Mouse (Mus musculus): ENCODE measurements at regions not wholly inside any gene's neighbourhood (a gene's known extent, or its start where the extent isn't known, plus 50 kb on each side); places are given as distances from the start of the nearest gene placed in this dataset.
A peak's percentile ranks its signal among the peaks of the same experiment; 100 is the strongest.

DNA sequence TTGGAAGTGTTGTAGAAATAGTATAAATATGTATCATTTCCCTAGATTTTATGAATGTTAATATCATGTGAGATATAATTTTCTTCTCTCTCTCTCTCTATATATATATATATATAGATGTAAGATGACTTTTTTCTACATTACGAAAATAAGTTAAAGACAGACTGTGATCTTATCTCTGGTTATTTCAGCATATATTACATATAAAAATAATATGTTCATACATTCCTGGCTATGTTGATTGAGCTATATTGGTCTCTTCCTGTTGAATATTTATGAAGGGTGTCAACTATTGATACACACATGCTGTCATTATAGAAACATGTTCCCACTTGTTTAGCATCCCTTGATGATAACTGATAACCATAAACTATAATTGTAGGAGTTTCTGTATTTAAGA is 793.2 kb upstream of the Fat3 start:
- no peak for DNase-seq (ENCODE audit: low spot score)

DNA sequence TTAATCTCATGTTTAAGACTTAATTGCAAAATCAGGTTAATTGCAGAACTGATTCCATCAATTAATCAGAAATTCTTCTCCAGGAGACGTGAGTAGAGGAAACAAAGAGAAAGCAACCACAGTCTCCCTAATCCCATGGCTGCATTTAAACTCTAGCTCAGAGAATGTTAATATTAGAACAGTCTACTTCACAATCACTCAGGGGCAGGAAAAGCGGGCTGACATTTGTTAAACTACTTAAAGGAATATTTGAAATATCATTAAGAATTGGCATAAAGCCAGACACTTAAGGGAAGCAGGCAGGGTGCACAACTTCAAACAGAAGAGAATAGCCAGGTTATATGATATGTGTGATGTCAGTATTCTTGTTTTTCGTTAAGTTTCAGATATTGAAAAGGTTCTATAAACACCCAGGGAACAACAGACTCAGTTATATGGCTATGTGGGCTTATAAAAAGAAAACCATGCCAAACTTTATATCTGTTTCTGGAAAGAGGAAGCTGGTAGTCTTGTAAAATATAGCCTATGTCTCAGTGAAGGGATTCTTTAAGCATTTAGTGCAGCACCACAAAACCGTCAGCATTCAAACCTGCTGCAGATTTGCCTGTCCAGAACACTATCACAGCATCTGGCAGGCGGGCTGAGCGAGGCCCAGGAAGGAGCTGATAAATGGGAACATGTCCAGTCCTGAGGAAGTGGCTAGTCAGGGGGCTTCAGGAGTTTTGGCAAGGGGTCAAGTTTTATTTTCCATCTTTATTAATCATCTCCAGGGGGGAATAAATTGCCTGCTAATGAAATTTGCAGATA is 787.9 kb upstream of the Fat3 start:
- DNase-seq (ENCODE audit: low spot score) = no peak

DNA sequence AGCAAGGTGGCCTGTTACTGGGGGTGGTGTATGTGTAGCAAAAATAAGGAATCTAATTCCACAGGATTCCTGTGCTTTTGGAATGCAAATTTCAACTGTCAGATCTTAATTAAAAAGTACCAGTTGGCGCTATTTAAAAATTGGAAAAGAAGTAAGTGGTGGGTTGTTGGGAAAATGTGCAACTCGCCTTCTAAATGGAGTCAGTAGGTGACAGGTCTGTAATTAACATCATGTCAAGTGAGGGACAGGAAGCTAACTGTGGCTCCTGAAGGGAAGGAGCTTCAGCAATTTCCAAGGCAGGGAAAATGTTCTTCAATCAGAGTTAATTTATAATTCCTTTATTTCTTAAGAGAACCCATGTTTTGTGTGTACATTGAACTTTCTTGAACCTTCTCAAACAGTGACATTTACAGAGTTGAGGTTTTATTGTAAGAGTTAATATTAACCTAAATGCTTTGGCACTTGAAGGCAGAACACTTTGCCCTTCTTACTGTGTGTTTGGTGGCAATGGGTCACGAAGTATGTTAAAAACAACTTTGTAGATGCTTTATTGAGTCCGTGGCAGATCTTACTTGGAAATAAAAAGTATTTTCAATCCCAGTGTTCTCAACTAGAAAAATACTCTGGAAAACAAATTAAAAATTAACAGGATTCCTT is 778.4 kb upstream of the Fat3 start:
- no peak for DNase-seq (ENCODE audit: low spot score)

DNA sequence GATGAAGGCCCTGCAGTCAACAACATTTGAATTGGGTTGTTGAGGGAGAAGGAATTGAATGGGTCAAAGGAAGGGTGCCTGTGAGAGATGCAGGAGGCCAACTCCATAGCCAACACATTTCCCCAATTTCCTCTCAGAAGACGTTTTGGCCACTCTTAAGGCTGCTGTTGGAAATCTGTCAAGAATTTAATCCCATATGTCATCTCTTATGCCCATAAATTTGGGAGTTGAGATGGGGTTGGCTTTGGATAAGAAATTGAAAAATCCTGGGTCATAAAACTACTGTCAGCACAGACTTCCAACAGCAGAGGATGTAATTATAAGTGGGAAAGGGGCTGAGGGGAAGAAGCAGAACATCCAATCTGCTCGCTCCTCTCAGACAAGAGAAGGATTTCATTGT is 771.5 kb upstream of the Fat3 start:
- DNase-seq (ENCODE audit: low spot score) = no peak

DNA sequence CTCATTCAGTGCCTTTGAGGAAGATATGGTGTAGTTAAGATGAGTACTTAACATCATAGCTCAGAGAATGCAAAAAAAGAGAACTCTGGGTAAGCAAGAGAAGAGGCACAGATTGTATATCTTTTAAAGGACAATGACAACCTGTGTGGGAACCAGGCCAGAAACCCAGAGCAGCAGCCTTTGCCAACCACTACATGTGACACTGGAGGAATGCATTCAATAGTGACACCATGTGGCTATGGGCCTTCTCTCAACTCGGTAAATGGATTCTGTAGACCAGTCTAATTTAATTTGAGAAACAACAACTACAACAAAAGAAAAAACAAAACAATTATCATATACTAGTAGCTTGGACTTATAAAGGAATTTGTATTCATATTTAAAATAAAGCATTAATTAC is 768.5 kb upstream of the Fat3 start:
- no peak for DNase-seq (ENCODE audit: low spot score)

DNA sequence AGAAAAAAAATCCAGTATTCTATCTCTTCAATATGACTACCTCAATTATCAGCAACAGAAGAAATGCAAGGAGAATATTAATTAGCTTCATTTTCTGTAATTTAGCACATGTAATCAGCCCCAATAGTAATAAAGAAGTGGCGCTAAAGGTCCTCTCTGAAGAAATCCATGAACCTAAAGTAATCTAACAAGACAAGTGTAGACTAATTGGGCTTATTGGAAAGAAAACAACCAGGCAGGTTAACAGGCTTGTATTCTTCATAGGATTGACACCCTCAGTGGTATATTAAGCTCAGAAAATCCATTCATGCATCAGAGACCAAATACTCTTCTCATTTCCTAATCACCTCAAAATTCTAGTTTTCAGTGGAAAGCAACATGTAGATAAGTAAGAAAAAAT is 756.1 kb upstream of the Fat3 start:
- DNase-seq (ENCODE audit: low spot score) = no peak

DNA sequence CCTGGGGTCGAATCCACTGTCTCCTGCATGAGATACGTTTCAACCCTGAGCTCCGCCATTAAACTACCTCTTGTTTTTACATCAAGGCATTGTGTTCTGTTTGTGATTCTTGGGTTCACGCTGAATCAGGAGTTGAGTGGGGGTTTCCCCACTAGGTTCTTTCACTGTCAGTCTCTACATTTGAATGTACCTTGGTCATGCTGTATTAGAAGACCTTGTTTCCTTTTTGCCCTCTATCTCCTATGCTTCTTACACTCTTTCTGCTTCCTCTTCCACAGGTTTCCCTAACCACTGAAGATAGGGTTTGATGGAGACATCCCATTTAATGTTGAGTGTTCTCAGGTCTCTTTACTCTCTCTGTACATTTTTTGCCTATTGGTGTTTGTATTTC is 726.0 kb upstream of the Fat3 start:
- peak; percentile 2 for DNase-seq (ENCODE audit: low spot score)

DNA sequence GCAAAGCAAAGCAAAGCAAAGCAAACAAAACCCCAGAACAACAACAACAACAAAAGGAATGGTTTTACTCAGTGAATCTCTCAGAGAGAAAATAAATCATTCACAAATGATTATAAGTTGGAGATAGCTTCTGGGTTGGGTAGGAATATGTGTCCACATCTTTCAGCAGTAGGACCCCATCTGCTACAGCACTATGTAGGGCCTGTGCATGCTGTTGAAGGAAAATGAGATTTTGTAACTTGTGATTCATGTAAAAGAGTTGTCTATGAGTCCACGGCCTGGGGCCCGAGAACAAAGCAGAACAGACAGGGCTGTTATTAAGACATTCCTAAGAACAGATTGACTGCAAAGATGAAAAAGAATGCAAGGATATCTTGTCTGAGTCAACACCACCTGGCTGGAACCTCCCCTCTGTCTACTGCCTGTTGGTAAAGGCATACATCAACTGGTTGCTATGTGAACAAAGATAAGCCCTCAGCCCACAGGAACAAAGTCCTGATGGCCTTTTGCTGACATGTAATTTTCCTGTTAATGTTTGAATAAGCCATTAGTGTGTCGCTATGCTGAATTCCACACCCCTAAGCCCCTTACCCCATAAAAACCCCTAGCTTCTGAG is 725.5 kb upstream of the Fat3 start:
- DNase-seq (ENCODE audit: low spot score) = peak; percentile 13

DNA sequence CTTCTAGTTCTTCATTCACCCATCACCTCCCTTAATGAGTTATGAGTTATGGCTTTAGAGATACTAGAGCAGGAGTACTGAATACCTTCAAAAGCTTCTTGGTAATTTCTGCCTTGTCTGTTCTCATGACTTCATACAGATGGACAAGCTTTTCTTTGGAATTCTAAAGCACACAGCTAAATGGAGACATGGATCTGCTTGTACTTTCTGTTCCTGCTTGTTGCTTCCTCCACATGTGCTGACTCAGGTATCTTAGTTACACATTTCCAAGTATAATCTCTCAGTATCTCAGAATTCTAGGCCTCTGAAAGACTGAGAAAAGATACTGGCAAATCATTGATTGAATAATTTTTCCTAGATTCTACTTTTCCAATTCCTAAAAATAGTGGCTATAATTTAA is 694.3 kb upstream of the Fat3 start:
- DNase-seq (ENCODE audit: low spot score) = no peak

DNA sequence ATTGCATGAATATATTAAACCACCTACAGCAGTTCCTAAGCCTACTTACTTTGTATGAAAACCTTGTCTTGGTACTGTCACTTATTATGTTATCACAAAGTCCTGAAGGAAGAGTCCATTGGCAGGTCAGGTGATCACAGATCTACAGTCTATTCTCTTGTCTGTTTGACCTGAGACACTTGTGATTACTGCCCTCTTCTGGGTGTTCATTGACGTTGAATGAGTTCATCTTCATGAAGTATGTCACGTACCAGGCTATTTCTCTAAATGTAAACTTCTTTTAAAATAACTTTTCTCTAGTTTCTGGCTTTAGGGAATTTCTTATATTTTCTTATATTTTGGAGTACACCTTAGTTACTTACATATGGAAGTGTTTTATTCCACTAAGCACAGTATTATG is 688.5 kb upstream of the Fat3 start:
- DNase-seq (ENCODE audit: low spot score) = no peak

DNA sequence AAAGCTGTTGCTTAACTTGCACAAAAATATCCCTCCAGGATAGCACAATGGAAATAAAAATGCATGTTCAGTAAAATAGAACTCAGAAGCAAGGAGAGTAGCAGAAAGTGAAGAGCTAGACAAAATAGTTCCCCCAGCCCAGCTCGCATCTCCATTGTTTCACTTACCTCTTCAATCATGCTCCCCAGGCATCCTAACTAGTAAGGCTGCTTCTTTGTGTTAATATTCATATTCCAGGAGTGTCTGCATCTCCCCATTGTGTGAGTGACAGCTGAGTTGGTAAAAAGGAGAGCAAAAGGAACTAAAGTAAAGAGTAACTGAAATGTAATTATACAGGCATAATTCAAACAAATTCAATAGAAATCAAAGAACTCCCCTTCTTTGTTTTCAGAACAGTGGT is 667.1 kb upstream of the Fat3 start:
- no peak for DNase-seq (ENCODE audit: low spot score)

DNA sequence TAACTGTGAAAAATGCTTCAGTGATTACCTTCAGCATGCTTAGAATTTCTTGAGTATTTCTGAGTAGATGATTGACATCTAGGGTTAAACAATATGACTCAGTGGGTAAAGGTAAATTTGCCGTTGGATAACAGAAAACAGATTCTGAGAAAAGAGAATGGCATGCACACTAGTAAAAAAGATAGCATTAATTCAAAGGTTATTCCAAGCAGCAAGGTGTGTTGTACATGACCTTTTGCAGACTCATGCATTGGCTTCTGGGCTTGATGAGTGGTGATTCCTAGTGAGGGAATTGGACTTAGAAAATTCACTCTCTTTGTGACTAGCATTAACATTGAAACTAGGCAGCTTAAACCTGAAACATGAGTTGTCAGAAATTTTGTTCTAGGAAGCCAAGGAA is 665.2 kb upstream of the Fat3 start:
- no peak for DNase-seq (ENCODE audit: low spot score)

DNA sequence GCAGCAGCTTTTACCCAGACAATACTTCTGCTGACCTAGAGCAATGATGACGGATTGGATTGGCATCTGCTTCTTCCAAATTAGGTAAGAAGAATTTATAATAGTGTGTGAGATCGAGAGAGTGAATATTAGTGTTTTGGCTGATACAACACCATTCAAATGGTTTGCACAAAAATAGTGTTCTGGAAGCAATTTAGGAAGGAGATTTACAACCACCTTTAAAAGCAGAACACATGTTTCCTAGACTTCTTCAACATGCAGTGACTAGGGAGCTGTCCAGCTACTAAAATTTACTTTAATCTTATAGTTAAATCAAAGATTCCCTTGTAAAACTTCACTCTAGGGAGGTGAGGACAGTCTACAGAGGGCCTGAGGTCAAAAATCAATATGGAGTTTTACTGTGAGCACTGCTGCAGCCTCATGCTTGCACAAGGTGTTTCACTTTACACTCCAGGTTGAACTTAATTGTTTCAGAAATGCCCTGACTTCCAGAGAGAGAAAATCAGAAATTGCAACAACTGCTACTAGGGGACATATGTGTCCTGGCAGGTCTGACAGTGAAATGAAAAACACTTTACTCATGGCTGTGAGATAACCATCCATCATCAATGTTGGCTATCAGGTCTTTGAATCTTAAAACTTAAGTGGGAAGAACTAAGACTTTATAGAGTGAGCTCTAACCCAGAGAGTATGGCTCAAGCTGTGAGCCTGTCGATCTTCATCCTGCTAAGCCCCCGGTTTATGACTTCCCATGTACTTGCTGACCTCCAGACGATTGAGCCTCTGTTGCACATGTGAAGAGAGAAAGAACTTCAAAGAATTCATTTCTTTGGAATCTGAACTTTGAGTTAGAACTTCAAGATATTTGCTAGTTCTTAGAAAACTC is 657.6 kb upstream of the Fat3 start:
- DNase-seq (ENCODE audit: low spot score) = no peak

DNA sequence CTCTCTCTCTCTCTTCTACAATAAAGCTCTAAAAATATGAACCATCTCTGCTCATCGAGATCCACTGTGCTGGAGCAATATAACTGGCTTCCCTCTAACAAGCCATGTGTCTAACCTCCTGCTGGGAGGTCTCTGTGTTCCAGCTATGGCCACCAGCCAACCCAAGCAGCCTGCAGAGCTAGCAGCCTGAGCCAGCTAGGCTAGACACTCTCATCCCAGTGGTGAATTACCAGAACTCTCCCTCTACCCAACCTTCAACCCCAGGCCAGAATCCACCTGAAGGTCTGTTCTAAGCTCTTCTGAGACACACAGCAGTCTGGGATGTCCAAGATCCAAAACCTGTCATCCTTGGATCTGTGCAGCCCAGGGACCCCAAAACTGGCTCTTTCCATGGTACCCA is 651.3 kb upstream of the Fat3 start:
- no peak for DNase-seq (ENCODE audit: low spot score)

DNA sequence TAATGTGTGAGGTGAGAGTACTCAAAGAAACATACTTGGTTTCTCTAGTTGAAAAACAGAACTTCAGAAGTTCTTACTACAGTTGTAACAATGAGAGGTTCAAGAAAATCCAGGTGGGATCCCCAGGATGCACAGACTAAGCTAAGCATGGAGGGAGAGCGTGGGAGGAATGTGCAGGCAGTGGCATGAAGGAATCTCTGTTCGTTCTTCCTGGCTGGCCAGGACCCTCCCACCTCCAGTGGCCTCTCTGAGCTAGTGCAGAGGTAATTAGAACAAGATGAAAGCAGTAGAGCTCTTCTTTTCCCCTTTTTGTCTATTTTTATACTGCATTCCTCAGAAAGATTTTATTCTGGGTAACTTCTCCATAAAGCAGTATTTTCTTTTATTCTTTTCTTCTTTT is 648.3 kb upstream of the Fat3 start:
- no peak for DNase-seq (ENCODE audit: low spot score)

All from yolk sac, embryonic 10.5 days (tissue).